Comparison of ENCODE assay signal across 18 mouse cellular contexts in the genomic region with DNA sequence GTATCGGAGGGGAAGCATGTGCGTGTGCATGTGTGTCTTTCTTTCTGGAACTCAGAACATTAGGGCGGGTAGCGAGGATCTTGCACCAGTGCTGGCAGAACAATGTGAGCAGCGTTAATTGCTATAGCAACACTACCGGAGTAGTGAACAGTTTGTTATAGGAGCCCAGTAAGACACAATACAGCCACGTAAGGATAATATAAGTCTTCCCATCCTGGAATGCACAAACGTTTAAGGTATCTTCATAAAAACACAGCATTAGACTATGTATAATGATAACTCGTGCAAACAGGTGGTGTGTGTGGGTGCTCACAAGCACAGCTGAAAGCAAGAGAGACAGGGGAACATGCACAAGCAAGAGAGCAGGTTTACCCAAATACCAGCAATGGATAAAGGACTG.
"Had no signal": no experiment of that assay in that cellular context is flagged by ENCODE, and none has a peak within 500 bp of the region (broad histone marks: within the 10 kb centered on the region; RNA-seq: fewer than 3 reads in every experiment).

No protein-coding gene starts in this region.

- H3K4me3 ChIP-seq: lung, embryonic 15.5 days; megakaryocyte, embryonic 14.5 days; midbrain, embryonic 13.5 days; midbrain, embryonic 15.5 days; neural tube, embryonic 12.5 days had no signal

- DNase-seq: liver, postnatal 0 days; lung, adult 2 months; lung, postnatal 14 days; lung, postnatal 36 days; retina, postnatal 1 day; right cerebral cortex, adult 18-20 months; right cerebral cortex, postnatal 25 days; right cerebral cortex, postnatal 4 days; spleen, adult 18-20 months; thymus, adult 18-20 months; thymus, postnatal 14 days; thymus, postnatal 36 days had no signal

- H3K27ac ChIP-seq: lung, embryonic 15.5 days; macrophage; midbrain, embryonic 13.5 days; midbrain, embryonic 15.5 days; neural tube, embryonic 12.5 days had no signal
